Mouse (Mus musculus) left cerebral cortex, postnatal 36 days (tissue): ENCODE data around the gene Chrna7. TPM values are rescaled to one million over a fixed set of nuclear protein-coding genes. Genes with fewer than 3 reads are reported as not detected.

Experiments used
- DNase-seq, 2 experiments: peaks; one replicate each; pipeline ENCODE4 v3.0.0; 2021 to 2022; ENCODE audit warnings: low spot score in 2 of 2, mixed read lengths in 1 of 2
- intact Hi-C: fragments of 180-260 bp; cut with DNase I; formaldehyde crosslinking; loops from one replicate; pipeline ENCODE4 v1.15.1; 2025
- total RNA-seq, 2 experiments: library from RNA; stranded (reverse); gene quantifications; 2 replicates each; pipeline ENCODE4 v1.2.3; 2021

Chrna7 gene
- 10 to 100 TPM; 24.7 to 26.3 TPM for total RNA-seq

GRCm38 (mm10) chr7:63212084-63212723, at the start of gene Chrna7:
Gene Chrna7 (minus strand): TSS chr7:63212569.
- intact Hi-C loops, result loop anchor here (5.0 to 10.0 kb wide), 3 partner anchors 105 to 463 kb away; no protein-coding TSS in a partner anchor

GRCm38 (mm10) chr7:63249404-63249803, 37.0 kb upstream of the Chrna7 start:
- no peak for DNase-seq
- intact Hi-C loops, result no loop called here

More at GRCm38 (mm10) chr7:63212084-63212723, at the start of gene Chrna7:
- DNase-seq, result peak; percentile 82 to 87

GRCm38 (mm10) chr7:63237852-63238516, 25.6 kb upstream of the Chrna7 start:
- DNase-seq, result no peak
- intact Hi-C loops, result no loop called here

GRCm38 (mm10) chr7:63225066-63225780, 12.9 kb upstream of the Chrna7 start:
- DNase-seq, result no peak
- intact Hi-C loops, result no loop called here

GRCm38 (mm10) chr7:63211641-63212083, 707 bp downstream of the Chrna7 start:
- intact Hi-C loops, result loop anchor here (5.0 to 10.0 kb wide), 3 partner anchors 106 to 463 kb away; no protein-coding TSS in a partner anchor
- DNase-seq, result peak; percentile 23 to 30

GRCm38 (mm10) chr7:63209501-63209900, 2.9 kb downstream of the Chrna7 start:
- no peak for DNase-seq
- intact Hi-C loops, result no loop called here

GRCm38 (mm10) chr7:63207137-63207536, 5.2 kb downstream of the Chrna7 start:
- intact Hi-C loops, result no loop called here

GRCm38 (mm10) chr7:63195560-63195959, 16.8 kb downstream of the Chrna7 start:
- no peak for DNase-seq
- intact Hi-C loops, result no loop called here

More at GRCm38 (mm10) chr7:63207137-63207536, 5.2 kb downstream of the Chrna7 start:
- no peak for DNase-seq

- intact Hi-C loops, result no loop called here
- no peak for DNase-seq
Observed at GRCm38 (mm10) chr7:63189647-63190534, 22.5 kb downstream of the Chrna7 start.

- intact Hi-C loops, result no loop called here
- DNase-seq, result no peak
Observed at GRCm38 (mm10) chr7:63170063-63170787, 42.1 kb downstream of the Chrna7 start.

GRCm38 (mm10) chr7:63164617-63165016, 47.8 kb downstream of the Chrna7 start:
- intact Hi-C loops, result no loop called here
- no peak for DNase-seq

GRCm38 (mm10) chr7:63162272-63162864, 50.0 kb downstream of the Chrna7 start:
- DNase-seq, result no peak
- intact Hi-C loops, result no loop called here

GRCm38 (mm10) chr7:63153239-63153638, 59.1 kb downstream of the Chrna7 start:
- DNase-seq, result no peak
- intact Hi-C loops, result no loop called here

GRCm38 (mm10) chr7:63148740-63149139, 63.6 kb downstream of the Chrna7 start:
- intact Hi-C loops, result no loop called here
- no peak for DNase-seq

GRCm38 (mm10) chr7:63148321-63148720, 64.0 kb downstream of the Chrna7 start:
- intact Hi-C loops, result no loop called here
- no peak for DNase-seq

- intact Hi-C loops, result no loop called here
- DNase-seq, result no peak
Observed at GRCm38 (mm10) chr7:63122547-63122946, 89.8 kb downstream of the Chrna7 start.

- intact Hi-C loops, result no loop called here
- no peak for DNase-seq
Observed at GRCm38 (mm10) chr7:63113671-63114070, 98.7 kb downstream of the Chrna7 start.

GRCm38 (mm10) chr7:63113252-63113651, 99.1 kb downstream of the Chrna7 start:
- intact Hi-C loops, result no loop called here
- no peak for DNase-seq
